Mouse (Mus musculus) heart, embryonic 14.5 days (tissue): Measurements from ENCODE around the gene Nmrk2. TPM values are rescaled to one million over a fixed set of nuclear protein-coding genes. Genes with fewer than 3 reads are reported as not detected.

Source experiments
- ATAC-seq: fragments of 200-750 bp; cut with Nextera tagmentation; 2 replicates; pipeline ENCODE4 v1.8.0; 2017; ENCODE audit warnings: low read depth, moderate TSS enrichment; ENCODE audit not compliant: insufficient number of reproducible peaks, insufficient read depth, low FRiP score
- H3K27ac ChIP-seq, 2 experiments: fragments of 200-500 bp in 1 of 2; fragments of 300-500 bp in 1 of 2; sonication (generic) in 1 of 2; replicated peaks in 1 of 2; 2 replicates each; pipeline ENCODE4 v1.5.1; 2012 to 2014; ENCODE audit warnings: low read depth in 2 of 2, low read length in 2 of 2, control low read depth in 1 of 2, mild to moderate bottlenecking in 1 of 2, mixed read lengths in 1 of 2; ENCODE audit not compliant: control insufficient read depth in 1 of 2, insufficient read depth in 1 of 2
- H3K27me3 ChIP-seq: fragments of 300-500 bp; sonication (generic); 2 replicates; pipeline ENCODE4 v1.6.1; 2014; ENCODE audit warnings: mild to moderate bottlenecking, low read length, control low read depth; ENCODE audit not compliant: control insufficient read depth, insufficient read depth
- H3K36me3 ChIP-seq: fragments of 300-500 bp; sonication (generic); 2 replicates; pipeline ENCODE4 v1.6.1; 2014; ENCODE audit warnings: mild to moderate bottlenecking, control low read depth, low read length, mixed read lengths; ENCODE audit not compliant: control insufficient read depth, insufficient read depth
- H3K4me1 ChIP-seq, 2 experiments: fragments of 200-500 bp in 1 of 2; fragments of 300-500 bp in 1 of 2; sonication (generic) in 1 of 2; 2 replicates each; pipeline ENCODE4 v1.6.1; 2012 to 2014; ENCODE audit warnings: low read length in 2 of 2, control low read depth in 1 of 2, mixed read lengths in 1 of 2; ENCODE audit not compliant: control insufficient read depth in 2 of 2, insufficient read depth in 2 of 2
- H3K4me2 ChIP-seq: fragments of 300-500 bp; sonication (generic); 2 replicates; pipeline ENCODE4 v1.6.1; 2014; ENCODE audit warnings: mild to moderate bottlenecking, low read length
- H3K4me3 ChIP-seq, 2 experiments: fragments of 200-500 bp in 1 of 2; fragments of 300-500 bp in 1 of 2; sonication (generic) in 1 of 2; 2 replicates each; pipeline ENCODE4 v1.5.1; 2012 to 2014; ENCODE audit warnings: low read length in 2 of 2, mild to moderate bottlenecking in 2 of 2, control low read depth in 1 of 2, low read depth in 1 of 2, moderate library complexity in 1 of 2; ENCODE audit not compliant: control insufficient read depth in 1 of 2, insufficient read depth in 1 of 2
- H3K9ac ChIP-seq: fragments of 300-500 bp; sonication (generic); 2 replicates; pipeline ENCODE4 v1.6.1; 2014; ENCODE audit warnings: mild to moderate bottlenecking, low read length
- H3K9me3 ChIP-seq: fragments of 300-500 bp; sonication (generic); 2 replicates; pipeline ENCODE4 v1.6.1; 2016; ENCODE audit warnings: low read length, control low read depth; ENCODE audit not compliant: control insufficient read depth
- WGBS: fragments of 180-500 bp; shearing (Covaris S2); extraction: QIAGEN DNeasy Blood & Tissue Kit; methylation state at CpG from one replicate; pipeline ENCODE4 v1.1.7; 2014; 5-methylcytosine and 5-hydroxymethylcytosine counted together
- polyA plus RNA-seq: library from polyadenylated mRNA; unstranded; fragments of >200 nt; fragmentation: Nextera tagmentation; extraction: Ambion mirVana; gene quantifications from 2 replicates; pipeline ENCODE4 v1.2.1, GENCODE M21; 2014

Gene Nmrk2
- polyA plus RNA-seq, 1 experiment from 2014 or later = 8.3 TPM

GRCm38 (mm10) chr10:81240876-81241275, 39.0 kb upstream of the Nmrk2 start:
- 32% methylated on average over 13 of the region's 13 CpGs for WGBS
- Histone ChIP-seq H3K4me3 (no peak overlapping the region), H3K4me1 (peaks cover 0 to 5% of the 10 kb centered on the region in 2 experiments; a peak in 2 of 4 replicates), H3K27ac (no peak overlapping the region), H3K9me3 (no peaks in the 10 kb centered on the region), H3K27me3 (peaks cover 42% of the 10 kb centered on the region), H3K36me3 (no peaks in the 10 kb centered on the region), H3K4me2 (no peak overlapping the region), H3K9ac (no peak overlapping the region)
- no peak for ATAC-seq

DNA sequence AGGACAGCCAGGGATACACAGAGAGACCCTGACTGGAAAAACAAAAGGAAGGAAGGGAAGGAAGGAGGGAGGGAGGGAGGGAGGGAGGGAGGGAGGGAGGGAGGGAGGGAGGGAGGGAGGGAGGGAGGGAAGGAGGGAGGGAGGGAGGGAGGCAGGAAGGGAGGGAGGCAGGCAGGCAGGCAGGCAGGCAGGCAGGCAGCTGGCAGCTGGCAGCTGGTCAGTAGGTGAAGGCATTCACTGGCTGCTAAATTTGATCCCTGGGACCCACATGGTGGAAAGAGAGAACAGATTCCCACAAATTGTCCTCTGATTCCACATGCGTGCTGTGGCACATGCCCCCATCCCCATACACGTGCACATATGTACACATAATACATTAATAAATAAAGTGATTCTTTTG, 36.8 kb upstream of the Nmrk2 start:
- ATAC-seq = no peak
- Histone ChIP-seq H3K9ac (no peak overlapping the region), H3K4me2 (no peak overlapping the region), H3K27ac (no peak overlapping the region), H3K4me3 (no peak overlapping the region), H3K9me3 (no peaks in the 10 kb centered on the region), H3K4me1 (peaks cover under 1 to 8% of the 10 kb centered on the region in 2 experiments; a peak in 3 of 4 replicates), H3K27me3 (peaks cover 37% of the 10 kb centered on the region), H3K36me3 (no peaks in the 10 kb centered on the region)
- 78% methylated on average over 2 of the region's 2 CpGs for WGBS

- no peak overlapping the region for H3K4me2 ChIP-seq
- no peaks in the 10 kb centered on the region for H3K36me3 ChIP-seq
- H3K27ac ChIP-seq = no peak overlapping the region
- no peaks in the 10 kb centered on the region for H3K9me3 ChIP-seq
- peaks cover 4 to 18% of the 10 kb centered on the region in 2 experiments; a peak in 3 of 4 replicates for H3K4me1 ChIP-seq
- H3K27me3 ChIP-seq = peaks cover 28% of the 10 kb centered on the region
- H3K4me3 ChIP-seq = no peak overlapping the region
- 85% methylated on average over 12 of the region's 12 CpGs for WGBS
- ATAC-seq = no peak
- no peak overlapping the region for H3K9ac ChIP-seq
Observed at GRCm38 (mm10) chr10:81236471-81237268, 34.8 kb upstream of the Nmrk2 start.

DNA sequence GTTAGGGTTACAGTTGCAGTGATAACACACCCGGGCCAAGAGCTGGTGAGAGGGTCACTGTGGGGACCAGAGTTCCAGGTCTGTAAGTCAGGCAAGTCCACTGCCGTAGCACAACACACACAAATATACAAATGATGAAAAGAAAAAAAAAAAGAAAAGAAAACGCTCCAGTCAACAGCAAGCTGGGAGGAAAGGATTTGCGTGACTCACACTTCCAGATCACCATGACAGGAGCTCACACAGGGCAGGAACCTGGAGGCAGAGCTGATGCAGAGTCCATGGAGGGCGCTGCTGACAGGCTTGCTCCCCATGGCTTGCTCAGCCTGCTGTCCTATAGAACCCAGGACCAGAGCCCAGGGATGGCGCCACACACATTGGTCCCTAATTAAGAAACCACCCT, 32.4 kb upstream of the Nmrk2 start:
- no peak for ATAC-seq
- Histone ChIP-seq H3K4me2 (no peak overlapping the region), H3K4me1 (peaks cover 12 to 23% of the 10 kb centered on the region in 2 experiments), H3K36me3 (no peaks in the 10 kb centered on the region), H3K9ac (no peak overlapping the region), H3K4me3 (no peak overlapping the region), H3K27me3 (peaks cover 21% of the 10 kb centered on the region), H3K27ac (no peak overlapping the region), H3K9me3 (no peaks in the 10 kb centered on the region)
- WGBS = 73% methylated on average over 6 of the region's 6 CpGs

GRCm38 (mm10) chr10:81233226-81233585, 31.4 kb upstream of the Nmrk2 start:
- peak overlapping the region; percentile 83 for H3K9ac ChIP-seq
- WGBS = 2% methylated on average over 22 of the region's 28 CpGs
- H3K36me3 ChIP-seq = no peaks in the 10 kb centered on the region
- H3K27ac ChIP-seq = peak overlapping the region in 1 of 2 experiments; percentile 24; a peak in 1 of 4 replicates
- H3K4me1 ChIP-seq = peaks cover 12 to 23% of the 10 kb centered on the region in 2 experiments
- H3K9me3 ChIP-seq = no peaks in the 10 kb centered on the region
- peak; percentile 54; the same call in 1 of the 2 replicates for ATAC-seq
- H3K4me3 ChIP-seq = peak overlapping the region; percentile 59 to 76
- H3K27me3 ChIP-seq = peaks cover 18% of the 10 kb centered on the region
- peak overlapping the region; percentile 74 for H3K4me2 ChIP-seq

DNA sequence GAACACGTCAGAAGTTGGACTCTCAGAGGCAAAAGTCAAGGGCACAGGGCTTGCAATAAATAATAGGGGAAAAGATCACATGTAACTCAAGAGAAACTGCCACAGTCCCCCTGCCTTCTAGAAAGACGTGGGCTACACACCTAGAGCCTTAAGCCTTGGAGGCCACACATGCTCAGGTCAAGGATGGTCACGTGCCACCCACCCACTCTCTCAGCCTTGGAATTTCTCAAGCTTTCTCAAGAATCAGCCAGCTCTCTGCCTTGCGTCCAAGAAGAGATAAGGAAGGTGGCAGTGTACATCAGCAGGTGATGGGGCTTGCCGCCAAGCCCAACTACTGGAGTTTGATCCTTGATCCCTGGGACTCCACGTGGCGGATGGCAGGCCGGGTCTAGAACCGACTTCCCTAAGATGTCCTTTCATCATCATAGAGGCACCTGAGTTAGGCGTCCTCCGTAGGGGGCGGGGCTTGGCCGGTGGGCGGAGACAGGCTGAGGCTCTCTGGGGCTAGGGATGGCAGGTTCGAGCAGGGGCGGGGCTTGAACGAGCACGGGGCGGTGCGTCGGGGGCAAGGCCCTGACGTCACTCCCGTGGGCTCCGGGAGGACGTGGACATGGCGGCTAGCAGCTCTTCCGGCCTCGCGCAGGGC, 30.9 kb upstream of the Nmrk2 start, which contains the start of gene Zfr2:
Gene Zfr2 (plus strand): TSS at position 576 of the 646 bp plus-strand sequence.
- H3K4me3 ChIP-seq = peak within 1 kb of the TSS; percentile 59 to 76
- peak; percentile 76 for ATAC-seq
- peaks cover 18% of the 10 kb centered on the region for H3K27me3 ChIP-seq

GRCm38 (mm10) chr10:81231436-81231835, 29.6 kb upstream of the Nmrk2 start:
- Histone ChIP-seq H3K27me3 (peaks cover 18% of the 10 kb centered on the region), H3K36me3 (no peaks in the 10 kb centered on the region), H3K9me3 (no peaks in the 10 kb centered on the region), H3K4me3 (no peak overlapping the region), H3K4me2 (no peak overlapping the region), H3K9ac (no peak overlapping the region), H3K4me1 (peaks cover 12 to 23% of the 10 kb centered on the region in 2 experiments), H3K27ac (no peak overlapping the region)
- WGBS = 61% methylated on average over 7 of the region's 7 CpGs
- no peak for ATAC-seq

More for the DNA sequence above, 30.9 kb upstream of the Nmrk2 start, which contains the start of gene Zfr2:
- peaks cover 12 to 23% of the 10 kb centered on the region in 2 experiments for H3K4me1 ChIP-seq
- H3K27ac ChIP-seq = peak within 1 kb of the TSS in 1 of 2 experiments; percentile 24; a peak in 1 of 4 replicates
- peak within 1 kb of the TSS; percentile 83 for H3K9ac ChIP-seq
- WGBS = 7% methylated on average over 29 of the region's 29 CpGs
- H3K9me3 ChIP-seq = no peaks in the 10 kb centered on the region
- H3K4me2 ChIP-seq = peak within 1 kb of the TSS; percentile 74
- no peaks in the 10 kb centered on the region for H3K36me3 ChIP-seq
